In genomic region chr11:76468347-76468746, GRCm38 (mm10) we compare ENCODE assay signal across 8 mouse cellular contexts.
A peak's percentile ranks its signal among the peaks of the same experiment; 100 is the strongest.
DNase-seq lines count a peak whose midpoint lies in the region; ATAC-seq and TF ChIP-seq lines count a peak whose summit lies in the region.

No protein-coding gene starts in this region.

- intact Hi-C loops in gastrocnemius, postnatal 14 days (cut with DNase I; ENCODE audit: low total_unique reads), result no loop called here
- intact Hi-C loops in gastrocnemius, postnatal 36 days (cut with DNase I), result no loop called here

- no peaks in the 10 kb centered on the region for H3K9me3 ChIP-seq in forebrain, postnatal 0 days (ENCODE audit: low read length)
- no peaks in the 10 kb centered on the region for H3K9me3 ChIP-seq in midbrain, embryonic 14.5 days (ENCODE audit: control insufficient read depth, low read length)

- peak overlapping the region; percentile 82 for H3K4me2 ChIP-seq in forebrain, postnatal 0 days (ENCODE audit: low read depth)
- peak overlapping the region; percentile 88 for H3K4me2 ChIP-seq in midbrain, embryonic 14.5 days (ENCODE audit: low read length)

- ATAC-seq in forebrain, postnatal 0 days, result peak; percentile 65
- ATAC-seq in midbrain, embryonic 14.5 days (ENCODE audit: low FRiP score, low TSS enrichment), result peak; percentile 77

- peak overlapping the region; percentile 93 for H3K27ac ChIP-seq in forebrain, postnatal 0 days (ENCODE audit: low read depth, low read length)
- H3K27ac ChIP-seq in midbrain, embryonic 14.5 days (replicated peaks; ENCODE audit: low read depth, low read length), result peak overlapping the region; percentile 93

- H3K4me1 ChIP-seq in forebrain, postnatal 0 days (ENCODE audit: insufficient read depth), result peaks cover 53% of the 10 kb centered on the region
- peaks cover 74% of the 10 kb centered on the region for H3K4me1 ChIP-seq in midbrain, embryonic 14.5 days (ENCODE audit: control insufficient read depth, insufficient read depth, low read length)

- peak; percentile 21 for TF ChIP-seq CTCF in forebrain, postnatal 0 days (IDR thresholded peaks at IDR 0.05; ENCODE audit: low read depth)

- peaks cover 11% of the 10 kb centered on the region for H3K36me3 ChIP-seq in forebrain, postnatal 0 days (ENCODE audit: insufficient read depth)
- peaks cover 12% of the 10 kb centered on the region for H3K36me3 ChIP-seq in midbrain, embryonic 14.5 days (ENCODE audit: control insufficient read depth, insufficient read depth, low read length)

- peak overlapping the region; percentile 74 for H3K9ac ChIP-seq in forebrain, postnatal 0 days
- H3K9ac ChIP-seq in midbrain, embryonic 14.5 days (replicated peaks; ENCODE audit: low read length), result peak overlapping the region; percentile 61

- H3K27me3 ChIP-seq in forebrain, postnatal 0 days (ENCODE audit: insufficient read depth, low read length), result no peaks in the 10 kb centered on the region
- no peaks in the 10 kb centered on the region for H3K27me3 ChIP-seq in midbrain, embryonic 14.5 days (ENCODE audit: control insufficient read depth, insufficient read depth, low read length)

- H3K4me3 ChIP-seq in forebrain, postnatal 0 days (ENCODE audit: low read depth, low read length), result peak overlapping the region; percentile 46
- H3K4me3 ChIP-seq in midbrain, embryonic 14.5 days (replicated peaks; ENCODE audit: low read depth, low read length), result peak overlapping the region; percentile 49

- DNase-seq in gastrocnemius, postnatal 14 days, result peak; percentile 30
- no peak for DNase-seq in gastrocnemius, adult 8-10 months (ENCODE audit: low spot score in 2 of 2)
- DNase-seq in Muller cell, postnatal 12 days (ENCODE audit: inconsistent ontology term), result peak; percentile 78
- peak; percentile 91 for DNase-seq in forebrain, postnatal 0 days
- DNase-seq in layer of hippocampus, adult 9-11 months, result peak; percentile 59
- peak; percentile 90 for DNase-seq in midbrain, embryonic 14.5 days
- DNase-seq in spleen, postnatal 4 days (ENCODE audit: low spot score in 2 of 2), result no peak
- DNase-seq in gastrocnemius, postnatal 36 days, result no peak

- 0% methylated on average over 5 of the region's 6 CpGs for WGBS in forebrain, postnatal 0 days
- WGBS in midbrain, embryonic 14.5 days, result 3% methylated on average over 6 of the region's 6 CpGs

Comparison
In these comparisons a context has a peak if more than half of its experiments do, and no peak if none do; other contexts are left out.
1. DNase-seq: peak in gastrocnemius, postnatal 14 days (single experiment), Muller cell, postnatal 12 days (single experiment), forebrain, postnatal 0 days (single experiment), layer of hippocampus, adult 9-11 months (single experiment) and midbrain, embryonic 14.5 days (single experiment); none in gastrocnemius, adult 8-10 months (0 of 2), spleen, postnatal 4 days (0 of 2) and gastrocnemius, postnatal 36 days (0 of 2).